Mouse (Mus musculus) liver, embryonic 12.5 days (tissue): Measurements from ENCODE around the gene Ifitm10. TPM values are rescaled to one million over a fixed set of nuclear protein-coding genes. Genes with fewer than 3 reads are reported as not detected.
A peak's percentile ranks its signal among the peaks of the same experiment; 100 is the strongest.
"Not testable (repeated sequence)": the region's sequence is repeated elsewhere in the genome, so short reads cannot be mapped to it uniquely, and the experiment has no call there.

Source experiments
- ATAC-seq: fragments of 200-750 bp; cut with Nextera tagmentation; 2 replicates; pipeline ENCODE4 v1.8.0; 2017; ENCODE audit warnings: moderate number of reproducible peaks, mild to moderate bottlenecking, moderate library complexity
- H3K27ac ChIP-seq: fragments of 300-500 bp; sonication (generic); 2 replicates; pipeline ENCODE4 v1.5.1; 2016; ENCODE audit warnings: mild to moderate bottlenecking
- H3K27me3 ChIP-seq: fragments of 300-500 bp; sonication (generic); replicated peaks from 2 replicates; pipeline ENCODE4 v1.6.1; 2016; ENCODE audit warnings: mild to moderate bottlenecking, moderate library complexity
- H3K36me3 ChIP-seq: fragments of 300-500 bp; sonication (generic); 2 replicates; pipeline ENCODE4 v1.6.1; 2016; ENCODE audit warnings: mild to moderate bottlenecking, moderate library complexity
- H3K4me1 ChIP-seq: fragments of 300-500 bp; sonication (generic); 2 replicates; pipeline ENCODE4 v1.6.1; 2016
- H3K4me2 ChIP-seq: fragments of 300-500 bp; sonication (generic); 2 replicates; pipeline ENCODE4 v1.6.1; 2016; ENCODE audit warnings: mild to moderate bottlenecking, moderate library complexity
- H3K4me3 ChIP-seq: fragments of 300-500 bp; sonication (generic); 2 replicates; pipeline ENCODE4 v1.5.1; 2016; ENCODE audit warnings: mild to moderate bottlenecking, moderate library complexity
- H3K9ac ChIP-seq: fragments of 300-500 bp; sonication (generic); 2 replicates; pipeline ENCODE4 v1.6.1; 2016; ENCODE audit warnings: mild to moderate bottlenecking, moderate library complexity
- H3K9me3 ChIP-seq: fragments of 300-500 bp; sonication (generic); replicated peaks from 2 replicates; pipeline ENCODE4 v1.6.1; 2016; ENCODE audit warnings: mild to moderate bottlenecking, moderate library complexity
- WGBS: fragments of 180-500 bp; shearing (Covaris S2); methylation state at CpG from one replicate; pipeline ENCODE4 v1.1.7; 2016; ENCODE audit not compliant: insufficient replicate concordance; 5-methylcytosine and 5-hydroxymethylcytosine counted together
- polyA plus RNA-seq: library from polyadenylated mRNA; unstranded; fragments of >200 nt; fragmentation: Nextera tagmentation; extraction: Ambion mirVana; gene quantifications from 2 replicates; pipeline ENCODE4 v1.2.1, GENCODE M21; 2016

The Ifitm10 gene
- polyA plus RNA-seq, 1 experiment from 2014 or later = 2.5 TPM

GRCm38 (mm10) chr7:142331281-142331680, 42.3 kb downstream of the Ifitm10 start:
- 22% methylated on average over 4 of the region's 4 CpGs for WGBS
- Histone ChIP-seq H3K27ac (peak overlapping the region; percentile 33; the same call in 1 of the 2 replicates), H3K9ac (no peak overlapping the region), H3K9me3 (no peaks in the 10 kb centered on the region), H3K27me3 (peaks cover 4% of the 10 kb centered on the region; the same call in 1 of the 2 replicates), H3K36me3 (no peaks in the 10 kb centered on the region), H3K4me1 (peaks cover 38% of the 10 kb centered on the region), H3K4me3 (no peak overlapping the region), H3K4me2 (no peak overlapping the region)
- ATAC-seq = peak; percentile 44

- Histone ChIP-seq H3K4me1 (peaks cover 34% of the 10 kb centered on the region), H3K9me3 (no peaks in the 10 kb centered on the region), H3K27me3 (0 out of 2 replicates have a peak, but pooled peaks cover 2% of the 10 kb centered on the region), H3K4me3 (no peak overlapping the region), H3K9ac (no peak overlapping the region), H3K36me3 (no peaks in the 10 kb centered on the region), H3K4me2 (no peak overlapping the region), H3K27ac (peak overlapping the region; percentile 43)
- 36% methylated on average over 9 of the region's 9 CpGs for WGBS
- ATAC-seq = peak; percentile 71
Observed at GRCm38 (mm10) chr7:142330271-142330724, 43.3 kb downstream of the Ifitm10 start.

- Histone ChIP-seq H3K36me3 (no peaks in the 10 kb centered on the region), H3K4me2 (no peak overlapping the region), H3K27ac (no peak overlapping the region), H3K27me3 (0 out of 2 replicates have a peak, but pooled peaks cover 5% of the 10 kb centered on the region), H3K4me1 (peaks cover 23% of the 10 kb centered on the region), H3K9ac (no peak overlapping the region), H3K9me3 (no peaks in the 10 kb centered on the region), H3K4me3 (no peak overlapping the region)
- ATAC-seq = no peak
- 64% methylated on average over 3 of the region's 3 CpGs for WGBS
Observed at GRCm38 (mm10) chr7:142328507-142328906, 45.0 kb downstream of the Ifitm10 start.

DNA sequence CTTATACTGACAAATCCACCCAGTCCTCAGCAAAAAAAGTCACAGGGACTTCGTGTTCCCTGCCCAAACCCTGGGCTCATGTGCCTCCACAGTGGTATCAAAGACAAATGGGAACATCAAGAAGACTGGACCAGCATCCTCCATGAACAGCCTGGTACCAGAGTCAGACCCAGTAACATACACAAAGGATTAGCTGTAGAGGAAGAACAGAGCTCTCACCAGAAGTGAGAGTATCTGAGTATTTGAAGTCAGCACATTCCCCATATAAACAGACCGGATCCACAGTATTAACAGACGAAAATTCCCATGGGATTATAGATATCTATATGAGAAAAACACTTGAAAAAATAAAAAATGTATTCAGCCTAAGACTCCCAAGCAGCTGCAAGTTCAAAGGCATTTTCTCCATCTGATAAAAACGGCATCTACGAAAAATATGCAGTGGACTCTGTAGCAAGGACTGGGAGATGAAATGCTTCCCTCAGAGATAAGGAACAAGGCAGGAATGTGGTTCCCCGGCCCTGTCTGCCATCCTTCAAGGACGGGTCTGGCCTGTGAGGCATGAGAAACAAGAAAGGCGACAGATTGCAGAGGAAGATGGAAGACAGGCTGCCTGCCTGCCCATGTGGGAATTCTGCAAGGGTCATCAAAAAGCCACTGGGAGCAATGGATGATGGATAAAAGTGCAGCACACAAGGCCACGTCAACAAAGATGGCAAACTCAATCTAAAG, 46.7 kb downstream of the Ifitm10 start:
- 0 out of 2 replicates have a peak overlapping the region, but pooled peaks have one; percentile 15 for H3K27ac ChIP-seq
- H3K36me3 ChIP-seq = no peaks in the 10 kb centered on the region
- H3K4me1 ChIP-seq = peaks cover 20% of the 10 kb centered on the region
- 0 out of 2 replicates have a peak, but pooled peaks cover 5% of the 10 kb centered on the region for H3K27me3 ChIP-seq
- 34% methylated on average over 9 of the region's 9 CpGs for WGBS
- H3K9me3 ChIP-seq = no peaks in the 10 kb centered on the region
- no peak for ATAC-seq
- H3K9ac ChIP-seq = no peak overlapping the region
- no peak overlapping the region for H3K4me2 ChIP-seq
- no peak overlapping the region for H3K4me3 ChIP-seq

DNA sequence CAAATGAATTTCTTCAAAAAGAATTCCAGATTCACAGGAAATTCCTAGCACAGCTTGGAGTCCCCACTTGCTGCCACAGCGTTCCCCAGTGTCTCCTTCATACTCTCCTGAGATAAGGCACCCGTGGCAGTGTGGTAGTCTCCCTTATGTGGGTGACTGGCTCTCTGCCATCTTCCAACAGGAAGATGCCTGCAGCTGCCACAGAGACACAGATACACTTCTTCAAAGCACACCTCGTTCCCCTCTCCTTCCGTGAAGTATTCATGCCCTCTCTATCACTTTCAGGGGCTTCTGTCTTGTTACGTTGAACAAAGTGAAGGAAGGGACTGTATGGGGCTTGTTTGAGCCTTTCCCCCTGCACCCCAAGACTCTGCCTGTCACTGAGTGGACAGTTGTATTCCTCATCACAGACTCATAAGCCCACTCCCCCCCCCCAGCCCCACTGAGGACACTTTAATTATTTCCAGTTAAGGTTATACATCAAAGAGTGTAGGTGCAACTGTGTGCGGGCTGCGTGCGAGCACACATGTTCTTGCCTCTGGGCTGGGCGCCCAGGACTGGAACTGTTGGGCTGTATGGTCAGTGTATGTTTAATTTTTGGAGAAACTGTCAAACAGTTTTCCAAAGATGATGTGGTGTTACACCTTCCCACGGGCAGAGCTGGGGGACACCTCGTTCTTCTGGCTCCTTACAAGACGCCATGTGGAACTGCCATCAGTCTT, 50.0 kb downstream of the Ifitm10 start:
- Histone ChIP-seq H3K4me3 (no peak overlapping the region), H3K4me1 (peaks cover 8% of the 10 kb centered on the region; the same call in 1 of the 2 replicates)
- 78% methylated on average over 12 of the region's 12 CpGs for WGBS

GRCm38 (mm10) chr7:142322641-142323040, 50.9 kb downstream of the Ifitm10 start:
- Histone ChIP-seq H3K27me3 (peaks cover 12% of the 10 kb centered on the region; the same call in 1 of the 2 replicates), H3K4me2 (no peak overlapping the region), H3K4me3 (no peak overlapping the region), H3K9ac (no peak overlapping the region), H3K36me3 (no peaks in the 10 kb centered on the region), H3K27ac (no peak overlapping the region), H3K9me3 (no peaks in the 10 kb centered on the region), H3K4me1 (peaks cover 15% of the 10 kb centered on the region)
- 82% methylated on average over 6 of the region's 6 CpGs for WGBS
- no peak for ATAC-seq

More for the DNA sequence above, 50.0 kb downstream of the Ifitm10 start:
- Histone ChIP-seq H3K27me3 (peaks cover 10% of the 10 kb centered on the region; the same call in 1 of the 2 replicates), H3K9me3 (no peaks in the 10 kb centered on the region), H3K36me3 (no peaks in the 10 kb centered on the region), H3K9ac (no peak overlapping the region), H3K27ac (no peak overlapping the region), H3K4me2 (no peak overlapping the region)
- ATAC-seq = no peak

DNA sequence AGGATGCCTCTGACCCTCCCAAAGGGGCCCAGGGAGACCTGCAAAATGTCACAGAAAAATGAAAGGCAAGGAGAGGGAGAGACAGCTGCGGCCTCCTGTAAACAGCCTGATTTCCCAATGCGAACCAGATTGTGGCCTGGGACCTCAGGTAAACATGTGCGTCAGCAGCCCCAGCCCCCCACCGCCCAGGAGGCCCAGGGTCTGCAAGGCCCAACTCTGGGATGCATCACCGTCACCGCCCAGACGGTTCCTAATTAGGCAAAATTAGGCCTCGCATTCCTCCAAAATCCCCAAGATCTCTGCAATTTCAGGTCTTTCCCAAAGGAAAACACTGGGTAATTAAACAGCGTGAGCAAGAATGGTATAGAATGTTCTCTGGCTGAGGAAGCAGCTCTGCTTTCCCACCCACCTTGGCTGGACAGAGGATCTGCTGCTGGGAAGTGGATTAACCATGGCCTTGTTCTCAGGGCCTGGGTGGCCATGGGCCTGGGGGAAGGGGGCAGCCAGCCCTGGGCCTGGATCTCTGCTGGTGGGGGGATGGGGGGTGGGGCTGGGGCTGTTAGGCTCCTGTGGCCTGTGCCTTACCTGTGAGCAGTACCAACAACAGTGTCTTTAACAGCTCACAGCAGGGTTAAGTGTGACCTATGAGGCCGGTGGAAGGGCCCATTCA, 51.8 kb downstream of the Ifitm10 start:
- not testable (repeated sequence) for H3K9ac ChIP-seq, ATAC-seq, H3K4me2 ChIP-seq, H3K9me3 ChIP-seq, H3K36me3 ChIP-seq, H3K4me3 ChIP-seq, H3K27ac ChIP-seq
- WGBS = 74% methylated on average over 5 of the region's 10 CpGs
- Histone ChIP-seq H3K27me3 (peaks cover 12% of the 10 kb centered on the region; the same call in 1 of the 2 replicates), H3K4me1 (peaks cover 24% of the 10 kb centered on the region)

DNA sequence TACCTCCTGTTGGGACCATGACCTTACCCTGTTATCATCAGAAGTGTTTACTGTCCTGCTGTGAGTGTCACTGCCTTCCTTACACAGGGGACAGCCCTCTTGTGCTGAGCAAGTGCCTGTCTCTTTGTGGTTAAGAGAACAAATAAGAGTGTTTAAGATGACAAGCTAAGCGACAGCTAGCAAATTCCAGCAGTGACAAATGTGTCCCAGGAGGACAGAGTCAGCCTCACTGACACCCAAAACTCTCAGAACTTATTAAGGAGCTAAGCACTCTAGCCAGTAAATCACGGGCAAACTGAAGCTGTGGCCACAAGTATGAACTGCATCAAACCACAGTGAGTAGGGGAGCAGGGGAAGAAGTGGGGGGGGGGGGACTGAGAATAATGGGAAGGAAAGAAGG, 52.6 kb downstream of the Ifitm10 start:
- Histone ChIP-seq H3K27me3 (peaks cover 12% of the 10 kb centered on the region; the same call in 1 of the 2 replicates), H3K4me2 (no peak overlapping the region), H3K9me3 (no peaks in the 10 kb centered on the region), H3K4me1 (peaks cover 26% of the 10 kb centered on the region), H3K4me3 (no peak overlapping the region), H3K36me3 (no peaks in the 10 kb centered on the region), H3K27ac (no peak overlapping the region), H3K9ac (no peak overlapping the region)
- no peak for ATAC-seq
- 29% methylated on average over 2 of the region's 2 CpGs for WGBS

- WGBS = 85% methylated on average over 11 of the region's 11 CpGs
- H3K4me2 ChIP-seq = no peak overlapping the region
- H3K27ac ChIP-seq = no peak overlapping the region
- H3K4me3 ChIP-seq = no peak overlapping the region
- H3K36me3 ChIP-seq = no peaks in the 10 kb centered on the region
- H3K9me3 ChIP-seq = no peaks in the 10 kb centered on the region
- no peak for ATAC-seq
- H3K27me3 ChIP-seq = peaks cover 20% of the 10 kb centered on the region
- H3K9ac ChIP-seq = no peak overlapping the region
- H3K4me1 ChIP-seq = peaks cover 26% of the 10 kb centered on the region
Observed at GRCm38 (mm10) chr7:142319124-142319523, 54.4 kb downstream of the Ifitm10 start.

DNA sequence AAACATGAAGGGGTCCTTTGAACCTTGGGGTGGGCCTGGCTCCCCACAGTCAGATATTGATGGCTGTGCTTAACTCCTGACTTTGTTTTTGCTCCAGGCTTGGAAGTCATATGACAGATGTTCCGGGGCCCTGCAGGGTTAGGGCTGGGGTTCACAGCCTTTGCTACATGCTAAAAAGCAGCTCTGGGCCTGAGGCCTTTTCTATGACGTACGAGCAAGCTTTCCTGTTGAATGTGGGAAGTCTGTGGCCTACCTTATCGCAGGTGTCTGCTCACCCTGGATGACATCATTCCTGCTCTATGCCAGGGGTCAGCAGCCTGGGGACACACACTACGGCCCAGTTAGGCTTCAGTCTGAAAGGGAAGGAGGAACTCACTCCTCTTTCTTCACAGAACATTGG, 56.3 kb downstream of the Ifitm10 start:
- H3K27me3 ChIP-seq = peaks cover 27% of the 10 kb centered on the region
- no peaks in the 10 kb centered on the region for H3K36me3 ChIP-seq
- no peaks in the 10 kb centered on the region for H3K9me3 ChIP-seq
- no peak overlapping the region for H3K4me3 ChIP-seq
- peaks cover 26% of the 10 kb centered on the region for H3K4me1 ChIP-seq
- WGBS = 69% methylated on average over 5 of the region's 5 CpGs
- ATAC-seq = no peak
- no peak overlapping the region for H3K4me2 ChIP-seq
- H3K9ac ChIP-seq = no peak overlapping the region
- H3K27ac ChIP-seq = no peak overlapping the region

- no peak overlapping the region for H3K4me2 ChIP-seq
- no peak overlapping the region for H3K9ac ChIP-seq
- no peak; the same call in 1 of the 2 replicates for ATAC-seq
- H3K9me3 ChIP-seq = no peaks in the 10 kb centered on the region
- no peak overlapping the region for H3K4me3 ChIP-seq
- 42% methylated on average over 6 of the region's 6 CpGs for WGBS
- H3K27ac ChIP-seq = no peak overlapping the region
- peaks cover 27% of the 10 kb centered on the region for H3K27me3 ChIP-seq
- H3K4me1 ChIP-seq = peaks cover 26% of the 10 kb centered on the region
- no peaks in the 10 kb centered on the region for H3K36me3 ChIP-seq
Observed at GRCm38 (mm10) chr7:142316558-142316957, 57.0 kb downstream of the Ifitm10 start.
